Mouse (Mus musculus) megakaryocyte progenitor cell, adult 5-6 weeks (primary cell): ENCODE results near the gene Pigk. TPM values are rescaled to one million over a fixed set of nuclear protein-coding genes. Genes with fewer than 3 reads are reported as not detected.

ENCODE experiments used
- ATAC-seq: replicated peaks from 2 replicates; pipeline ENCODE4 v1.8.0; 2016; ENCODE audit warnings: mild to moderate bottlenecking, moderate TSS enrichment, inconsistent platforms; ENCODE audit not compliant: poor library complexity
- total RNA-seq, 2 experiments: library from RNA; stranded (forward) in 1 of 2; stranded (reverse) in 1 of 2; fragments of 157-497, 149-512 nt in 1 of 2; fragments of 200-1000 nt in 1 of 2; gene quantifications; 2 replicates each; pipeline versions ENCODE4 v1.2.3 to v1.2.4; 2015 to 2017

Gene Pigk
- total RNA-seq, 2 experiments from 2014 or later: 49.9 to 50.9 TPM

DNA sequence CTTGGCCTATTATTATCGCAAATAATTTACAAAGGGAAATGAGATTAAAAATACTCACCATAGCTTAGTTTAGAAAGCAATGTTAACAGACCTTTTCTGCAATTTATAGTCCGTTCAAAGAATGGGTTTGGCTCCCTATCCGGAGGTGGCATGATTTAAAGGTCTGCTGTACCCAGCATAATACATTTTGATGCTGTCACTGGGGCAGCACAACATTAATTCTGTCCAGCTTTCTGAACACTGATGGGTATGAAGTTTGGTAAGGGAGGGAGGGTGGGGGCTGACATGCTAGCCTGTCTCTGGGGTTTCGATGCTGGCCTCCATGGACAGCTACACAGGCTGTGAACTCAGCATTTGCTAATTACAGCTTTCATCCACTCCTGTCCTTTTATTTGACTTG is 118.5 kb downstream of the Pigk start:
- no peak for ATAC-seq

DNA sequence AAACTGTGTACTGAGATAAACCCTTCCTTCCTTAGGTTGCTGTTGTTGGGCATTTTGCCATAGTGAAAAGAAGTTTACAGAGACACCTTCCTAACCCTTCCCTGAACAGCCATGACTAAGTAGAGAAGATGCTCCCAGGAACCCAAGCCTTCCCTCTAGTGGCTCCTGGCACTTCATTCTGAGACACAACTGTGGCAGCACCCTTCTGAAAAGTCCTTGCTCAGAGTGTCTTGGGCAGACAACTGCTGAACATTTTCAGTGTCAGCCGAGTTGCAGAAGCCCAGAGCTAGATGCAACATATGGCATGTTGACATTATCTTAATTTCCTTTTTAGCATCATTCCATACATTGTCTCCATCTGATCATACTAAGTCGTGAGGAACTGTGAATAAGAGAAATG is 123.5 kb downstream of the Pigk start:
- ATAC-seq: no peak

DNA sequence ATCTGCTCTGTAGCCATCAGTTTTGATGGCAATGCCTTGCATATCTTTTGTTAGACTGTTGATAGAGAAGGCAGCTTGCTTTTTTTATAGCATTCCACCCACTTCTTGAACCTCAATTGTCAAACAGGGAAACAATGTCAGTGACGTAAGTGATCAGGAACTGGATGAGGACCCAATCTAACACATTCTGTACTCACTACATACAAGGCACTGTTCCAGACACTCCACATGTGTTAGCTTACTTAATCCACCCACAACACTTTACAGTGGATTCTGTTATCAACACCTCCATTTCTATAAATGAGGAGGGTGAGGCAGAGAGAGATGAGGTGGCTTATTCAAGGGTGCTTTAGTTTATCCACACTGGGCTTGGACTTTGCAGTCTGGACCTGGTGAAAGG is 124.0 kb downstream of the Pigk start:
- ATAC-seq: no peak

DNA sequence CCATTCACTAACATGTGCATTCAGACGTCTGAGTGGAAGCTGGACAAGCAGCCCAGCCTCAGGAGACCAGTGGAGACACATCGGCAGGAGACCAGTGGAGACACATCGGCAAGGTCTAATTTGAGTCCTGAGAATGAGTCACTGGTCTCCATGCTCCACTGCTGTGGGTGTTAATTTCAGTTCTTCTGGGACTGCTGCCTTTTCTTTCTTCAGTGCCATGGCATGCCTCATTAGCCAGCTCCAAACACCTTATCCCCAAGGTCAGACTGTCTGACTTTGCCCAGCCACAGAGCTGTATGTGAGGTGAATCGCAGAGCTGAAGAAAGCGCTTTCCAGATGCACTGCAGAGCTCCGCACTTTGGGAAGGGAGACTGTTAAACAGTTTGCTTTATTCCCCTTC is 127.4 kb downstream of the Pigk start:
- no peak for ATAC-seq

DNA sequence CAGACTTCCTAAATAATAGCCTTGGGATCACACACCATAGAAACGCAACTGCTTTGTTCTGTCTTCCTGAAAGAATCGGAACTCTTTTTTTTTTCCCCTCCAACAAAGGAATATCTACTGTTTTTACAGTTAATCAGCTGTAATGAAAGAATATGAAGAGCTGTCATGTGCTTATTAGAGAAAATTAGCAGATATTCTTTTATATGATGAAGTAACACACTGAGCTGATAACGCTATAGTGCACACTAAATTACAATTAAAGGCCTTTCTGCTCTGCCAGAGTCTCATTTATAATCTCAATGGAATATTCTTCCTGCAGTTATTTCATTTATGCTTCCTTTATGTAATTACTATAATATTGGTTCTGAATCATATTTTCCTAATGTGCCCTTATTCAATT is 128.7 kb downstream of the Pigk start:
- no peak for ATAC-seq

DNA sequence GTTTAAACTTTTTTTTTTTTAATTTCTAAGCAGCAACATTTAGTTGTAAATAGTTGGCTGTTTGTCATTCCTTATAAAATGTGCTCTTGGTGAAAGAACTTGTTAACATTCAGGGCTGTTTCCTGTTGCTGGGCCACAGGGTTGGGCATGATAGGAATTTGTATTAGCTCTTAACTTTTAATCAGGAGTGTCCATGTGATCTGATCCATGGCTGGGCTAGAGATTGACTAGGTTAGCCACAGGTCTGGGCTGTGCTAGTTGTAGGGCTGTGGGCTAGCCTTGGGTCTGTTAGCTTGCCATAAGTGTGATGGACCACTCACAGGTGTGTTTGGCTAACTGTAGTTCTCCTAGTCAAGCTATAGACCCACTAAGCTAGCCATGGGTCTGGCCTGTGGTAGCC is 130.0 kb downstream of the Pigk start:
- ATAC-seq: no peak

DNA sequence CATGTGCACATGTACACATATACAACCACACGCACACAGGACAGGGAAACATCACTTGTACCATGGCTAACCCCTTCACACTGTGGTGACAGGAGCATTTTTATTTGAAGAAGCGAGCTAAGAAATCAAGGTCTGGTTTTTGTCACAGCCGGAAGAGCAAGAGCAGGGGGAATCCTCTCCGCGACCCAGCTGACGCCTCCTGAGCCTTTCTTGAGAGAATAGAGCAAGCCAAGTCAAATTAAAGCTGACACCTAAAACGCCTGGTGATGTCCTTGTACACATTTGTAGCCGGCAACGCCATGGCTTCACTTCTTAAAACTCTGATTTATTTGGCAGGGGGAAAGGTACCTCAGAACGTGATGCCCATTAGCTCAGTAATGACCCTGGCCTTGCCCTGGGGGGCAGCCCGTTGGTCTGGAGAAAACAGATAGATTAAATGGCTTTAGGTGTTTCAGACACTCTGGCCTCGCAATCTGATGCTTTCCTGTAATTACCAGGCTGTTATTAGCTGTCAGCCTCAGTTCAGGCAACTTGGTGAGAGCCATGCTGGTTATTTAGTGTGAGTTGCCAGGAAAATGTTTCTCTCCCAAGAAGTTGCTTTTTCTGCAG is 141.2 kb downstream of the Pigk start:
- ATAC-seq: no peak

DNA sequence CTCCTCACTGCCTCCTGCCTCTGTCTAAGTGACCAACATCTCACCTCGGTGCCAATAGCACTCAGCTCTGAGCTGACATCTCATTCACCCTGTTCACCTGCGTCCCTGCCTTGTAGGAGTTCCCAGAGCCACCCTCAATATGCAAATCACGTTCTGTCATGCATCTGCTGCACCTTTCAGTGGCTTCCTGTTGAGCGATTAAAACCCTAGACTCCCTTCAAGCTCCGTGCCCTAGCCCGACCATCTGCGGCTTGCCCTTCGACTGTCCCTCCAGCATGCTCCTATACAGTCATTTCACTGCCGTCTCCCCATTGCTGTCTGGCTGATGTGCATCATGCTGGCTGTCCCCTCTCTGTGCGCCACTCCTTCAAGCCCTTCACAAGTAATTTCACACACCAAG is 142.2 kb downstream of the Pigk start:
- no peak for ATAC-seq

DNA sequence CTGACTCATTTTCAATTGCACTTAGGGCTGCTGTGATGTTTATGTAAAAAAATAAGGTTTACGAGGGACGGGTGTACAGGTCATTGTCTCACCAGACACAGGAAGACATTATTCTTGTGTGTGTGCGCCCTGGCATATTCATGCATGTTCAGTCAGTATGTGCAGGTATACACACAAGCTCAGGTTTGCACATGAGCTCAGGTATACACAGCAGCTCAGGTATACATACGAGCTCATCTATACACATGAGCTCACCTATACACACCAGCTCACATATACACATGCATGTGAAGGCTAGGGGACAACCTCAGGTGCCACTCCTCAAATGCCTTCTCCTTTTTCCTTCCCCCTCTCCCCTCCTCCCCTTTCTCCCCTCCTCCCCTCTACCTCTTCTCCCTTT is 147.6 kb downstream of the Pigk start:
- ATAC-seq: no peak

DNA sequence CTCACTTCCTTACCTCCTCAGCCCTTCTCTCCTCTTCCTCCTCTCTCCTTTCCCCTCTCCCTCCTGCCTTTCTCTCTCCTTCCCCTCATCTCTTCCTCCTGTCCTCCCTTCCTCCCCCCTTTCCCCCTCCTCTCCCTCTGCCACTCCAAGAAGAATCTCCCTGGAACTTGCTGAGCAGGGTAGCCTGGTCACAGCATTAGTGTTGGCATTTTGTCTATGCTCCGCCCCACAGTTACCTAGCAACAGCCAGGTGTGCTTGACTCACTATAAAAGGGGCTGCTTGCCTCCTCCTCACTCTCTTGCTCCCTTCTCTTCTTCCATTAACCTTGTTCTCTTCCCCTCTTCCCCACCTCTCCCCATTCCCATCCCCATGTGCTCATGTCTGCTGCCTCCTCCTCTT is 148.1 kb downstream of the Pigk start:
- ATAC-seq: no peak

DNA sequence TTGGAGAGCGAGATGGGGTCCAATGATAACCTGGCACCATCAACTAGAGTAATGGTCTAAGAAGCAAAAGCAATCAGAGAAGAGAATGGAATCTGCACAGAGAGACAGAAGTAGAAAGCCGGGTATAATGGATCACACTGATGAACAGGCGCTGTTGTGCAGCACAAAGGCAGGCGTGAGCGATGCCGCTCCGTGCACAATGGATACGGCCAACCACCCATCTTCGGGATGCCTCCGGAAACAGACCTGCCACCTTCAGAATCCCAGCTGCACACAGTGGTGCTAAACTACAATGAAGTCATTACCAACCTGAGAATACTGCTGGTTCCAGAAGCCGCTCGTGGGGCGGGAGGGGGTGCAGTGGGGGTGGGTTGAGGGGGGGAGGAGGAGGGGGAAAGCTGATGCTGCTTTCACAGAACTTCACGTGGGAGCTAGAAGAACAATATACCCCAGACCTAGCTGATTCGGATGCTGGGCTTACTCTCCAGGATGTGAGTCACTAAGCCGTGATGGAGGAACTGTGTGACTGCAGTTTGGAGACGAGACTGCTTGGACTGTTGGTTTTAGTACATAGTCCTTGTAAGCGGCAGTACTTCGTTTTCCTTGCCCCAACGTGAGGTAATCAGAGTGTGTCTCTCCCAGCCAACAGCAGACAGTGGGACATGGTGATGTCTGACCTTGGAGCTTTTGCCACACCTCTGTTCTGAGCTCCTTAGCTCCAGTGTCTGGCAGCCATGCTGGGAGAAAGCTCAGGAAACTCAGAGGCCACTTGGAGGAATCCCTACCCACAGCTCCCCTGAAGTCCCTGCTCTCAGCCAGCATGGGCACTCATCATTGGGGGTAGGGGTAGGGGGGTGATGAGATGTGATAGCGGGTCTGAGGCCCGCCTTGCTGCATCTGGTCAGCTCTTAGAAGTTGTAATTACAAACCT is 152.4 kb downstream of the Pigk start:
- ATAC-seq: no peak

DNA sequence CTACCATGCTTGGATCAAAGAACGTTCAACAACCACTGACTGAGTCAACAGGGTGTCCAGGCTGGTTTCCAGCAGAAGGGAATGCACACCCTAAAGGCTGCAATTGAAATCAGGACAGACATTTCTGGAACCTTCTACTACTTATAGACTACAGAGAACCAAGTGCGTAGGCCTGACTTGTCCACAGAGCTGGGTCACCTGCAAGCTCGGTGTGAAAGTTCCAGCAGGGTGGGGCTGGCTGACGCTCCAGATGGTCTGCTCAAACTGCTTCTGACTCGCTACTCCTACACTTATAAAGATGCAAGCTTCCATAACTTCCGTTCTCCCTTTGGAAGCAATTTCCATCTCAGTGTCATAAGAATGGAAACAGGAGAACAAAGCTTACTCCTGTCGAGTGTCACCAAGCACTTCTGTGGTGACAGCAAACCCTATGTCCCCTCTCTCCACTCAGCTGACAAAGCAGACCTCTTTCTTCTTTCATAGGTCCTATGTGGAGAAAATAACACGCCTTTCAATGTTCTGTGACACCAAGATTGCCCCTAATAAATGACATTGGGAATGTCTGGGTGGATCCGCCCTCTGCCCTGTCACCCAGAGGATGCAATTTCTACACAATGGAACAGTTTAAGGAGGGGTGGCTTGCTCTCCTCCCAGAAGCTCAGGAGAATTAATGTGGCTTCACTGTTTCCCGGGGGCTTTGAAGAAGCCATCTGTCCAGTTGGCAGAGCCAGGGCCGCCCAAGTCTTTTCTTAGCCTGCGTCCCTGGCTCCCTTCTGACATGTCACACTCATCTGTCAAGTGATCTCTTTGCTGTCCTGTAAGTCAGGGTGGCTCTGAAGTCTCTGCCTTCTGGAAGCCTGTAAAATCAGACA is 154.0 kb downstream of the Pigk start:
- no peak for ATAC-seq

DNA sequence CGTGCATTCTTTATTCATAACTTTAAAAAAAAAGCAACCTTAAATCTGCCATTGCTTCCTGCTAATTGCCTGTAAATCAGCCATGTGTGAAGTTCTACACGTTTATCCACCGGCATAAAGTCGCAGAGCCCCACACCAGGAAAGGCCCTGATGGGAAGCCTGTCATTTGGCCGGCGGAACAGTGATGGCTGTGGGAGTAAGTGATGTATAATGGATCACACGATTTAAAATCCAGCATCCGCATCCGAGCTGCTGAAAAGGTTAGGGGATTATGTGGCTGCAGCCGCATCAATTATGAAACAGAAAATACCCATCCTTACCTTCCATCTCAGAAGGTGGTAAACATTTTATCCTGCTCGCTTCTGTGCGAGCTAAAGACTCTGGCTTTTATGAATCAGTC is 158.2 kb downstream of the Pigk start:
- ATAC-seq: no peak

DNA sequence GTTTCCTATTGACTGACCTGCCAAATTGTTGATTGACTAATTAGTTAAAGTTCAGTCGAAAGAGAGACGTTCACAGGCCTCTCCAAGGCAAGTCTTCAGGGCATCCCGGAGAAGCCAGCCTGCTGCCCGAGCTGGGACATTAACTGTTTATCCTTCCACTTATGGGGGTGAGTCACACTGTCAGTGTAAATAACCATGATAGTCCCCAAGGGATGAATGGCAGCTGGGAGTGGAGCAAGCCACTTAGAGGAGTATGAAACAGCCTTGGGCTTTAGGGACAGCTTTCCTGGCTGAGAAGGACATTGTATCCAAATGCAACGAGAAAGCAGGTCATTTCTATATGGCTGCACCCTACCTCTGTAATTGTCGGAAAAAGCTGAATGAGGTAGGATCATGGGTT is 158.7 kb downstream of the Pigk start:
- ATAC-seq: no peak

DNA sequence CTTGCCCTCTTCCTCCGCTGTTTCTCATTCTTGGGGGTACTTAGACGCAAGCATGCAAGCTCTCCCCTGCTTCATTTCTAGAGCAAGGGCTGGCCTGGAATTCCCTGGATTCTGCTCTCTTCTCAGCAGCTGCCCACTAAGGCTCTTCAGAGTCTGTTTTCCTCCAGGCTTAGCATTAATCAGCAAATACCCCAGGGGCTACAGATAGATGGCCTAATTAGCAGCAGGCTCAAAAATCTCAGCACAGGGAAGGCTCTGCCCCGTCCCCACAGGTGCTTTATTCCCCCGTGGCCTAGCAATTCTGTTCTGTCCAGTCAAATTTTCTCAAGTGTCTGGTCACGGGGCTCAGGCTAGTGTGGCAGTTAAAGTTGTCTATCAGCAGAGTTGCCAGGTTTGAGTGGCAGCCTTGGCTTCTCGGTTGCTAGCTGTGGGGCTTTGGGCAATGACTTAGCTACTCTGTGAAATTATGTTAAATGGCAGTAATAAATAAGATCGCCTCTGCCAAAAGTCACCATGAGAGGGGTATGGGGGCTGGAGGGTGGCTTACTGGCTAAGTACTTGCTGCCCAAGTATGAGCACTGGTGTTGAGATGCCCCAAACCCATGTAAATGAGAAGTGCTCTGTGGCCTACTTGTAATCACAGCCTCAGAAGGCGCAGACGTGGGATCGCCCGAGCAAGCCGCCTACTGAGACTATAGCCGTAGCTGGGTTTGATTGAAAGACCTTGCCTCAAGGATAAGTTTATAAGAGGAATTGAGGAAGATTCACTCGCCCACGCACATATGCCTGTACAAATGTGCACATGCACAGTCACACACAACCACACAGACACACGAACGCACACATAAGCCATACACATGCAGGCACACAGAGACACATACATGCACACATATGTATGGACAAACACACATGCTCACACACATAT is 160.8 kb downstream of the Pigk start:
- ATAC-seq: no peak

DNA sequence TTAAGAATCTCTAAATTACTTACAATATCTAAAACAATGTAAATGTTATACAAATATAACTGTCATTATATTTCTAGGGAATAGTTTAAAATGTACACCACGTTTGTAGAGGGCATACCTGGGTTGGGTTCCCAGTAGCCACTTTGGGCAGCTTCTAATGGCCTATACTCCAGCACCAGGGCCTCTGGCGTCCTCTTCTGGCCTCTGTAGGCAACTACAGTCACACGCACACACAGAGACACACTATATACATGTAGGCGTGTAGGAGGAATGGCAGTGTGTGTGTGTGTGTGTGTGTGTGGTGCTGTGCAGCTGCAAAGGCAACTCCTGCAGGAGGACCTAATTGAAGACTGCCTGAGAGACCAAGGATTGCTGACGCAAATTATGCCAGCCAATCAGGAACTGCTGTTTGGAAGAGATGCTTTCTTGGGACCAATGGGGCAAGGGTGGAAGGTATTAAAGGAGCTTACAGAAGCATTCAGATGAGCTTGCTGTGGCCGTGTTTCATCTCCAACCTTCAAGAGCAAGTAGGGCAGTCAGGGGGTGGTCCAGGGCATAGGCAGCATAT is 161.9 kb downstream of the Pigk start:
- ATAC-seq: 0 out of 2 replicates have a peak, but pooled peaks have one; percentile 26

DNA sequence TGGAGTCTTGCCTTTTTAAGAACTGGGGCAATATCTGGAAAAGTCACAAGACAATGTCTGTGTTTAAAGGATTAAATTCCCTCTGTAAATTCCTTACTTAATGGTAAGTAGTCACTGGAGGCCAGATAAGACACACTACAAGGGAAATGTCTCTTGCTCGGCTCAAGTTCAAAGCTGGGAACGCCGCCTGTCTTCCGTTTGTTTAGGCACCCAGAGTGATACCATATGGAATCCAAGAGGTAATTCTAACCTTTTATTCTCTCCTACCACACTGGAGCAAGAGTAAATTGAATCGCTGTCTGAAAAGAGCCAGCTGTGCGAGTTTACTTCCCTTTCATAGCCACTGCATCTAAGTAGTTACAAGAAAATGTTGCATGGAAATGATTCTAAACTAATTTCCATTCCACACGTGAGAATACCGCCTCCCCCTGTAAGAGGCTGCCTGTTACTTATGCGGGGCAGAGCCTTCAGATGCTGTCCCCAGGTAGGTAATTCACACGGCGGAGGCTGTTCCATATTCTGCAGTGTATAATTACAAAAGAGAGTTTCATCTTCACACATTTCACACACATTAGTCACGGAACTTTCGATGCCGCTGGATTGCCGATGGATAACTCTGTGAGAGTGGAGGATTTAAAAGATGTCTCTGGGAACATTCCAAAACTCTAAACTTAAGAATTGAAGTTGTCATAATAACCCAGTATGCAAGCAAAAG is 166.4 kb downstream of the Pigk start:
- ATAC-seq: no peak

DNA sequence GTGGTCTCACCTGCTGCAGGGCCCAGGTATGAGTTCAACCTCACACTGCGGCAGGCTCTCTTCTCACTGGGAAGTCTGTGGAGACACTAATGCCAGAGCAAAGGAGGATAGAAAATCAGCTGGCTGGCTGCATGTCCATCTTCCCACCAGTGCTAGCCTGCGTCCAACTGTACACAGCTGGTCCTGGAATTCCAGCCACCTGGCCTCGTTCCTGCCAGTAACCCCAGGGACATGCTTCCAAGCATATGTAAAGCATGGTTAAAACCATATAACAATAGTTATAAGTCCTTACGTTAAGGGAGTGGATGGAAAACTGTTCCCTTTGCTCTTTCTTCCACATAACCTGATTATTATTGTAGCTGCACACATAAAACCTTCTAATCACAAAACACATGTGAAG is 167.8 kb downstream of the Pigk start:
- ATAC-seq: no peak

DNA sequence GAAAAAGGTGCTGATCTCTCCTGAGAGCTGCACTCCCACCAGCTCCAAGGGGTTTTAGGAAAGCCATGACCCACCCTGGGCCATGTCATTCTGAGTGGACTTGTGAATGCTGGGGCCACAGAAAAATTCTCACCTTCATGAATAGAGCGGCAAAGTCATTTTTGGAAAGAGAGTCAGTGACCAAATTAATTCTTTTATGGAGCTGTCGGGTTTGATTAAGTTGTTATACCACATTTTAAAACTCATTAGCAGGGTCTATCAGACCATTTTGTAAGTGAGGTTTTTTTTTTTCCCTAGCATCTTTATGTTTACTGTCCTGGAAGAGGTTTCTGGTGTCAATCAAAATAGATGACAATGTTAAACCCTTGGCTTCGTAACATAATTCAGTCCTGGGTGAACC is 169.7 kb downstream of the Pigk start:
- ATAC-seq: no peak

DNA sequence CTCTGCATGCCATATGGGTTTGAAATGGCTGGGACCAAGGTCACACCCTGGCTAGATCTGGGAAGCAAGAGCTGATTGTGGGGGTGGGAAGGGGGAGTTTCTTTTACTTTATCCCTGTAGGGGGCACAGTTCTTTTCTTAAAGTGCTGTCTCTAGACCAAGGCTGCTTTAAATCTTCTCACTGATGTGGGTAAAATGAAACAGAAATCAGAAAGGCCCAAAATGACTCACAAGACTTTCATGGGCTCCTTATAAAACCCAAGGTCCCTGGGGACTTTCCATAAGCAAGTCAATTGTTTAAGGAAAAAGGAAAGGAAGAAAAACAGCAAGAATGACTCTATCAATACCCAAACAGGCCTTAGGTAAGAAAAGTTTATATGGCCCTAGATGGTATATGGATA is 172.8 kb downstream of the Pigk start:
- no peak for ATAC-seq
